Mouse (Mus musculus): Measurements from ENCODE around the gene Gm17190.
"Not testable (repeated sequence)": the region's sequence is repeated elsewhere in the genome, so short reads cannot be mapped to it uniquely, and the experiment has no call there.

Gene Gm17190

GRCm38 (mm10) chr13:96081754-96082153 lies at the start of gene Gm17190:
Gene Gm17190 (plus strand): TSS chr13:96082054.
- DNase-seq (ENCODE audit: low read depth, low spot score), result not testable (repeated sequence)

GRCm38 (mm10) chr13:96039536-96039935 lies 42.3 kb upstream of the Gm17190 start:
- peak; percentile 48 for DNase-seq (ENCODE audit: low read depth, low spot score)

- DNase-seq (ENCODE audit: low read depth, low spot score), result peak; percentile 1
Observed at GRCm38 (mm10) chr13:96040275-96041042, 41.4 kb upstream of the Gm17190 start.

- no peak for DNase-seq (ENCODE audit: low read depth, low spot score)
Observed at GRCm38 (mm10) chr13:96045396-96045795, 36.5 kb upstream of the Gm17190 start.

GRCm38 (mm10) chr13:96052755-96053154 lies 29.1 kb upstream of the Gm17190 start:
- DNase-seq (ENCODE audit: low read depth, low spot score), result no peak

- DNase-seq (ENCODE audit: low read depth, low spot score), result no peak
Observed at GRCm38 (mm10) chr13:96073555-96073954, 8.3 kb upstream of the Gm17190 start.

- not testable (repeated sequence) for DNase-seq (ENCODE audit: low read depth, low spot score)
Observed at GRCm38 (mm10) chr13:96081276-96081675, 578 bp upstream of the Gm17190 start, which contains the start of gene Gm20075. Gene Gm20075 (minus strand): TSS chr13:96081376.

GRCm38 (mm10) chr13:96085581-96086302 lies 3.9 kb downstream of the Gm17190 start:
- no peak for DNase-seq (ENCODE audit: low read depth, low spot score)

- DNase-seq (ENCODE audit: low read depth, low spot score), result no peak
Observed at GRCm38 (mm10) chr13:96090929-96091328, 9.1 kb downstream of the Gm17190 start.

GRCm38 (mm10) chr13:96106367-96106766 lies 24.5 kb downstream of the Gm17190 start:
- no peak for DNase-seq (ENCODE audit: low read depth, low spot score)

GRCm38 (mm10) chr13:96110767-96111166 lies 28.9 kb downstream of the Gm17190 start:
- DNase-seq (ENCODE audit: low read depth, low spot score), result no peak

GRCm38 (mm10) chr13:96112711-96113110 lies 30.9 kb downstream of the Gm17190 start:
- DNase-seq (ENCODE audit: low read depth, low spot score), result no peak

GRCm38 (mm10) chr13:96125011-96125410 lies 43.2 kb downstream of the Gm17190 start:
- no peak for DNase-seq (ENCODE audit: low read depth, low spot score)

GRCm38 (mm10) chr13:96126669-96127068 lies 44.8 kb downstream of the Gm17190 start:
- no peak for DNase-seq (ENCODE audit: low read depth, low spot score)

GRCm38 (mm10) chr13:96129081-96129480 lies 47.2 kb downstream of the Gm17190 start:
- no peak for DNase-seq (ENCODE audit: low read depth, low spot score)

- DNase-seq (ENCODE audit: low read depth, low spot score), result no peak
Observed at GRCm38 (mm10) chr13:96131050-96131449, 49.2 kb downstream of the Gm17190 start.

- no peak for DNase-seq (ENCODE audit: low read depth, low spot score)
Observed at GRCm38 (mm10) chr13:96131911-96132310, 50.1 kb downstream of the Gm17190 start.

GRCm38 (mm10) chr13:96132401-96132816 lies 50.6 kb downstream of the Gm17190 start, which contains the start of gene Sv2c:
Gene Sv2c (minus strand): TSS chr13:96132577.
- no peak for DNase-seq (ENCODE audit: low read depth, low spot score)
